Mouse (Mus musculus): ENCODE measurements at regions not wholly inside any gene's neighbourhood (a gene's known extent, or its start where the extent isn't known, plus 50 kb on each side); places are given as distances from the start of the nearest gene placed in this dataset.

- TF ChIP-seq CTCF (IDR thresholded peaks at IDR 0.05; ENCODE audit: low read depth) (no peak), EP300 (IDR thresholded peaks at IDR 0.05; ENCODE audit: low read depth) (no peak)
These were observed 56.8 kb upstream of the Map4k3 start for GRCm38 (mm10) chr17:80785049-80785448.
